Mouse (Mus musculus) kidney, adult 9 months (tissue): ENCODE measurements around the gene Gm14214.

Source experiments
- DNase-seq: peaks from one replicate; pipeline ENCODE4 v3.0.0; 2022

Gene Gm14214

DNA sequence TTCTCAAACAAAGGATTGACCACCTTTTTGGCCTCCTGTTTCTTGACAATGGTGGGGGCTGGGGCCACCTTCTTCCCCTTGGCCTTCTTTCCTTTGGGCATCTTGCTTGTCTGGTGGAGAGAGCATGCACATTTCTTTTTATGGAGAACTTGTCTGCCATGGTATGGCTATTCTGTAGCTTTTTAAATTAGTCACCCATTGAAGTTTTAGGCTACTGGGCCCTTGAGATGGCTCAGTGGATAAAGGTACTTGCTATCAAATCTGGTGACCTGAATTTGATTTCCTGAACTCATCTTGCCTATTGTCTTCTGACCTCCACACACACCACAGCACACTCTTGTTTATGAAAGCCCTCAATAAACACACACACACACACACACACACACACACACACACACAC is at the start of gene Gm14214:
Gene Gm14214, minus strand, starts transcription at position 101 of the 400 bp plus-strand sequence.
- DNase-seq = no peak

- DNase-seq = no peak
Observed at GRCm38 (mm10) chr2:154818599-154818998, 48.8 kb upstream of the Gm14214 start.

DNA sequence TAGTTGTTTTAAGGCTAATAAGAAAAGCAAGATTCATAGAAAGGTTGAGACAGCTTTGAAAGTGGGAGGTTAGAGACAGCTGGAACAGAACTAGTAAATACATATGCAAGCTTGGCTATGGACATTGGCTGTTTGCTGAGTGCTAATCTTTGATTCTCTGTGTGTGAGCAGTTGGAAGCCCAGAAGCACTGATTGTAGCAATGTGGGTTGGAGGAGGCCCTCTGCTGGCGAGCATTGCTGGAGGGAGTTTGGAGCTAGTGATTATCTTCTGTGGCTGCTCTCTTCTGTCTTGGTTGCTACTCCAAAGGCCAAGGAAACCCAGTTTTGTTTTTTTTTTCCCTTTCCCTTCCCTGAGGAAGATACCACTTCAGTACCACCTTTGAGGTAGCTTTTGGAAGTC is 48.0 kb upstream of the Gm14214 start:
- peak; percentile 53 for DNase-seq

DNA sequence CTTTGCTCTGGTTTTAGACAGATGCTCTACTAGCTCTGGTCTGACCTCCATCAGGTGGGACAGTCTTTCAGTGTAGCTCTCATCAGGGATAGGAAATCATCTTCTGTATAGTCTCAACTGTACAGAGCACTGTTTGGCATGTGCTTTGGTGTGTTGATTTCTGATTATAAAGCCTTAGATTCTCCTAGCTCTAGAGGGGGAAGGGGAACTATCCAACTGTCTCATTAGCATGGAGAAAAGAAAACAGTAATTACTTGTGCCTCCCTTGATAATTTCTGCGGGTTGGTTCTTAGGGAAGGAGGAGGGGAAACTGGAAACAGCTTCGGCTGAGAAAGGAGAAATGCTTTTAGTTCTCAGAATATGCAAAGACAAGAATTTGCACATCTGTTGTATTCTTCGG is 47.3 kb upstream of the Gm14214 start:
- DNase-seq = no peak

GRCm38 (mm10) chr2:154813426-154813825 is 43.6 kb upstream of the Gm14214 start:
- DNase-seq = no peak

GRCm38 (mm10) chr2:154810821-154811220 is 41.0 kb upstream of the Gm14214 start:
- no peak for DNase-seq

- peak; percentile 63 for DNase-seq
Observed at GRCm38 (mm10) chr2:154809107-154809762, 39.4 kb upstream of the Gm14214 start.

DNA sequence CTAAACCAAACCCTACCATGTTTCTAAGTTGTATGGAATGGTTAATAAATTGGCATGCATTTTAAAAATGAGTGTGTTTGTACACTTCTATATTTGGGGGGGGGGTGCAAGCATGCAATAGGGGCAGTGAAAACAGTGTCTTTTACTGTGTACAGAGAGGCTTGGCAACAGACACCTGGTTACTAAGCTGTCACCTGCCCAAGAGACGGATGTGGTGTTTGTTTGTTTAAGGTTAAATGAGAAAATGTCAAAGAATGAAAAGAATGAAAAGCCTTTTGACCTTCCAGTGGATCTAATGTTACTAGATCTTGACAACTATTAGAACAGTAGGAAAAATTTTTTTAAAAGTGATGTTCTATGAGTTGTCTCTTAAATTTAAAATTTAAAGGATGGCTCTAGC is 37.9 kb upstream of the Gm14214 start:
- DNase-seq = no peak

- no peak for DNase-seq
Observed at GRCm38 (mm10) chr2:154803845-154804244, 34.0 kb upstream of the Gm14214 start.

- no peak for DNase-seq
Observed at GRCm38 (mm10) chr2:154803372-154803771, 33.5 kb upstream of the Gm14214 start.

GRCm38 (mm10) chr2:154791661-154792642 is 22.1 kb upstream of the Gm14214 start:
- peak; percentile 85 for DNase-seq

DNA sequence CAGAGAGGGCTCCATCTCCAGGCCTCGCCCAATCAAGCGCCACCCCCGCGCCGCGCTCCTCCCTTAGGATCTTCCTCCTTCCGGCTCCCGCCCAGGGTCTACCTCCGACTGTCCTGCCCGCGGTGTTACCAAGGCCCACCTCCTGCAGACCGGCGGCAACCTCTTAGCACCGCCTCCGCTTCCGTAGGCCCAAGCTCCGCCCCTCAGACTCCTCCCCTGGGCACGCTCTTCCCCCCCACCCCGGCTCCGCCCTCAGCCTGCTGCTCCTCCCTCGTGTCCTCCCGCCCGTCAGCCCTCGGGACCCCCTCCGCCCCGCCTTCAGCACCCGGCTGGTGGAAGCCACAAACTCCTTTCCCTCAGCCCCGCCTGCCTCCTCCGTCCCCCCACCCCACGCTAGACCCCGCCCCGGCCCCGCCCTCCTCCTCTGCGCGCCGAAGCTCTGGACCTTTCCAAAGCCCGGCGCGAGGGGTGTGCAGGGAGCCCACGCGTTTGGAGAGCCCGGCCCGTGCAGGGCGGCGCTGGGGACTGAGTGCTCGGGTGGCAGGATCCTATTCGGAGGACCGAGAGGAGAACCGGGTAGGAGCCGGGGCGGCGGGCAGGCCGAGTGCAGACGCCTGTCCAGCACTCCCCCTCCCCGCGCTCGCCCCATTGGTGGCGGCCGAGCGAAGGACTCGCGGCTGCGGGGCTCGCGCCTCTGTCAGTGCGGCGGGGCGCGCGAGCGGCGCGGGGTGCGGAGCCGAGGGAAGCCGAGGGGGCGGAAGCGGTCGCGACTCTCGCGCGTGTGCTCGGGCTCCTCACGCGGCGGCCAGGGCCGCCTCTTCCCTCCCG is 21.0 kb upstream of the Gm14214 start, which contains the start of the genes Raly and a:
Gene Raly, plus strand, starts transcription at position 441 of the 828 bp plus-strand sequence.
Gene a, plus strand, starts transcription at position 747 of the 828 bp plus-strand sequence.
- DNase-seq = peak; percentile 98

DNA sequence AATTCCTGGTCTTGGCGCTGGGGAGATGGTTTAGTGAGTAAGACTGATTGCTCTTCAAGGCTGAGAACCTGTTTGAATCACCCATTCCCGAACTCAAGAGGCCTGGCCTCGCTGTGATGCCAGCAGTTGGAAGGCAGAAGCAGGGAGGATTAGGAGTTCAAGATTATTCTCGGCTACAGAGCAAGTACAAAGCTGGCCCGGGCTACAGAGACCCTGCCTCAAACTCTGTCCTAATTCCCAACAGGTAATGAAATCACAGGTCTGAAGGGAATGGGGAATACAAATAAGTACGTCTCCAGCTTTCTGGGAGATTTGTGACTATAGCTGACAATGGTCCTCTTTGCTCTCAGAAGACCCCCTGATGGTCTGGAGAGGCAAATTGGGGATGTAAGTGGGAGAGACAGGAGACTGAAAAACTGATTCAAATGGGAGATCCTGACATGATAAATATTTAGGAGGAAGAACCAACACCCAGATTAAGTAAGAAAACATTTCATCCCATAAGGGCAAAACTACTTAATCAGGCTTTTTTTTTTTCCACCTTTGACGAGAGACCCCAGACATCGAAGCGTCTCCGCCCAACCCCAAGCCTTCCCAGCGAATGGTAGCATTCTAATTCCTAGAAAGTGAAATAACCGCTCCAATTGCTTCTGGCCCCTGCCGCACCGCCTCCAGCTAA is 20.3 kb upstream of the Gm14214 start:
- no peak for DNase-seq

GRCm38 (mm10) chr2:154789381-154789780 is 19.6 kb upstream of the Gm14214 start:
- DNase-seq = no peak

GRCm38 (mm10) chr2:154786776-154787175 is 16.9 kb upstream of the Gm14214 start:
- no peak for DNase-seq

DNA sequence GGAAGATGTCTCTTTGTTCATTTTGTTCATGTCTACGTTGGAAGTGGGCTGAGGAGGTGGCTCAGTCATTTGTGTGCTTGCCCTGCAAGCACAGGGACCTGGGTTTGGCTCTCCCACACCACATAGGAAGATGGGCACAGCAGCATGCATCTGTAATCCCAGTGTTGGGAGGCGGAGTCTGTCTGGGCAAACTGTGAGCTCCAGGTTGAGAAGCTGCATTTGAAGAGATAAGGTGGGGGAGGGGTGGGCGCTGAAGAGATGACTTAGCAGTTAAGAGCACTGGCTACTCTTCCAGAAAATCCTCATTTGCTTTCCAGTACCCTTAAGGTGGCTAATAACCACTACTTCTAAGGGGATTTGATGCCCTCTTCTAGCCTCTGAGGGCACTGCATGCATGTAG is 16.4 kb upstream of the Gm14214 start:
- DNase-seq = no peak

GRCm38 (mm10) chr2:154785284-154785683 is 15.5 kb upstream of the Gm14214 start:
- no peak for DNase-seq

DNA sequence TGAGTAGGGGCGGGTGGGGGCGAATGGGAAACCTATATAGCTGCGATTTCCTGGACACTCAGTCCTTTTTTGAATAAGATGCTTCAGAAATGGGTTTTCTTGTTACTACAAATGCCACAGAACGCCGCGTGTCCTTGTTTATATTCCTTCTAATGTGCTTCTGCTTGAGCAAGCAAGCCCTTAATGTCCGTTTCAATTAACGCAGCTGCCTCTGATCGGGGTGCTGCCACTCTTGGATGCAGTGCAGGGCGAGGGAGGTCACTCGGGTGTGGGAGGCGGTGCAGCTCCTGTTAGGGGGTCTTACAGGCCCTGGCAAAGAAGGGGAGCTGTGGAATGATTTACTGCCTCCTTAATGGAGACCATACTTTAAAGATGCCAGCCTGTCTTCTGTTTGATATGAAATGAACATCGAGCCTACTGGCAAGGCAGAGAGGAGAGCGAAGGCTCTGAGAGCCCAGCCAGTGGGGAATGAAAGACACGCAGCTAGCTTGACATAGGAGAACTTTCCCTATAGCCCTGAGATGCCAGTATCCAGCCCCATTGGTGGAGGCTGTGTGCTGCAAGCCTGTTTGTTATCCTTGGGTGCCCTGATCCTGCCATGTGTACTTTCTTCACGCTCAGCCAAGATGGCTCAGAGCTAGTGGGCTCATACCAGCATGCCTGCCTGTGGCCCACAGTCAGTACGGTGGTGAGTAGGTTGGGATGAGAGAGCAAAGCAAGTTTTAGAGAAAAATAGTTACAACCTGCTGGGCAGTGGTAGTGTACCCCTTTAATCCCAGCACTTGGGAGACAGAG is 13.2 kb upstream of the Gm14214 start:
- DNase-seq = no peak

DNA sequence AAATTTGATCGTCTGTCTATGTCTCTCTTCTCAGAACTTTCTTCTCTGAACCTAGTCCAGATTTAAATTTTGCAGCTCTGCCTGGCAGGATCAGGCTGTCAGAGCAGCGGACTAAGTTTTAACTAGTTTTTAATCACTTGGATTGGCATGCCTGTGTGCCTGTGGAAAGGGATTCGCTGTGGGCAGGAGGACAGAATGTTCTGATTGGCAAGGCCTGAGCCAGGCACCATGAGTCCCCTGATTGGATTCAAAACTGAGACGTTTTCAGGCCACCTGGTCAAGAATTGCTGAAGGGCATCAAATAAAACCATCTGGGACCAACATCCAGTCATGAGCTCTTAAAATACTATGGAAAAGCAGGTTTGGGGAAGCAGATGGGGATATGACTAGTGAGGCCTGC is 12.5 kb upstream of the Gm14214 start:
- no peak for DNase-seq

- no peak for DNase-seq
Observed at GRCm38 (mm10) chr2:154779648-154780047, 9.8 kb upstream of the Gm14214 start.

DNA sequence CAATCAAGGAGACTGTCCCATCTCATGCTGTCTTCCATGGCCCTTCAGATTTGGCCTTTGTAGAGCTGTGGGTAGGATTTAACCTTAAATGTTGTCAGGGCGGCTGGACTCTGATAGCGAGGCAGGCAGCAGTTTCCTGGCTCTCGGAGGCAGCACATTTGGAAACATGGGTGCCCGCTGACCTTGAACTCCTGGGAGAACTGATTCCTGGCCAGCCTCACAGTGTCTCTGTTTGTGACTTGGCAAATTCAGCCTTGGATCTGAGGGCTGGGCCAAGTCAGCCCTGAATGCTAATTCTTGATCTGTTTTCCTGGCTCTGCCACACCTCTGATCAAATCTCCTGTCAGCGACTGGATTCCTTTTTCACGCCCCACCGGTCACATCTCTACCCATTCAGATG is 6.7 kb upstream of the Gm14214 start:
- DNase-seq = no peak
